Mouse (Mus musculus) right cerebral cortex, postnatal 10 days (tissue): Measurements from ENCODE around the gene Syt7.

Experiments
- DNase-seq, 2 experiments: peaks; one replicate each; pipeline ENCODE4 v3.0.0; 2021; ENCODE audit warnings: low spot score in 2 of 2

The Syt7 gene

GRCm38 (mm10) chr19:10387660-10388059, 1.2 kb upstream of the Syt7 start:
- no peak for DNase-seq

GRCm38 (mm10) chr19:10389391-10390098, 655 bp downstream of the Syt7 start:
- no peak for DNase-seq

- DNase-seq: peak in 1 of 2 experiments; percentile 47
Measured at GRCm38 (mm10) chr19:10390099-10390680, 1.3 kb downstream of the Syt7 start.

DNA sequence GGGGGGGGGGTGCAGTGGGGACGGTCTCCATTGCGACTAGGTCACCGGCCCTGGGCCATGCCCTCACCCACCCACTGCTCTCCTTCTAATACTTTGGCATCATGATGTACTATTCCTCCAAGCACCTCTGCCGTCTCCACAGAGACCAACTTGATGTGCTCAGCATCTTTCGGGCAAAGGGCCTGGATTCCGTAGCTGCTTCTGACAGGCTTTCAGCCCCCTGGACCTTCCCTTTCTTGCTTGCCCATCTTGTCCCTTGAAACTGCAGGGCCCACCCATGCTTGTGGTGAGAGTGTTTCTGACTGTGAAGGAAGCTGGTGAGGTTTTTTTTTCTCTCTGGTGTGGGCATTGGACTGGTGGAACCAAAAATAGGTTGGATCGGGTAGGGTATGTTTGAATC, 2.1 kb downstream of the Syt7 start:
- no peak for DNase-seq

GRCm38 (mm10) chr19:10391995-10392394, 3.1 kb downstream of the Syt7 start:
- no peak for DNase-seq

GRCm38 (mm10) chr19:10393471-10393870, 4.6 kb downstream of the Syt7 start:
- peak in 1 of 2 experiments; percentile 53 for DNase-seq

GRCm38 (mm10) chr19:10393874-10394500, 5.1 kb downstream of the Syt7 start:
- no peak for DNase-seq

- peak; percentile 59 to 66 for DNase-seq
Measured at GRCm38 (mm10) chr19:10395174-10395573, 6.3 kb downstream of the Syt7 start.

DNA sequence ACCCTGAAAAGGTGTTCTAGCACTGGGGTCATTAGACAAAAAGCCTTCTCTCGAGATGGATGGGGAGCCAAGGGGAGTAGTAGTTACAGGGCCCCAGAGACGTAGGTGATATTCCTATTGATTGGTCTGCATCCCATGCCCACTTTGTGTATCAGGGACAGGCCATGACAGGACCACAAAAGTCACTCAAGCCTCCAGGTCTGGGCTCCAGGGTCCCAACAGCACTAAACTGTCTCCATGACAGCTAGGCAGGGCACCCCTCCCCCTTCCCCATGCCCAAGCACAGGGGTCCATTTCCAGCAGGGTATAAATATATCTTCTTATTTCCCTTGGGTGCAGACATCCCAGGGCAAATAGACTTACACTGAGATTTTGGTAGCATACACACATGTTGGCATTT, 8.1 kb downstream of the Syt7 start:
- no peak for DNase-seq

GRCm38 (mm10) chr19:10397479-10398153, 8.7 kb downstream of the Syt7 start:
- peak; percentile 79 to 85 for DNase-seq

- DNase-seq: peak; percentile 75 to 90
Measured at GRCm38 (mm10) chr19:10398296-10398695, 9.4 kb downstream of the Syt7 start.

DNA sequence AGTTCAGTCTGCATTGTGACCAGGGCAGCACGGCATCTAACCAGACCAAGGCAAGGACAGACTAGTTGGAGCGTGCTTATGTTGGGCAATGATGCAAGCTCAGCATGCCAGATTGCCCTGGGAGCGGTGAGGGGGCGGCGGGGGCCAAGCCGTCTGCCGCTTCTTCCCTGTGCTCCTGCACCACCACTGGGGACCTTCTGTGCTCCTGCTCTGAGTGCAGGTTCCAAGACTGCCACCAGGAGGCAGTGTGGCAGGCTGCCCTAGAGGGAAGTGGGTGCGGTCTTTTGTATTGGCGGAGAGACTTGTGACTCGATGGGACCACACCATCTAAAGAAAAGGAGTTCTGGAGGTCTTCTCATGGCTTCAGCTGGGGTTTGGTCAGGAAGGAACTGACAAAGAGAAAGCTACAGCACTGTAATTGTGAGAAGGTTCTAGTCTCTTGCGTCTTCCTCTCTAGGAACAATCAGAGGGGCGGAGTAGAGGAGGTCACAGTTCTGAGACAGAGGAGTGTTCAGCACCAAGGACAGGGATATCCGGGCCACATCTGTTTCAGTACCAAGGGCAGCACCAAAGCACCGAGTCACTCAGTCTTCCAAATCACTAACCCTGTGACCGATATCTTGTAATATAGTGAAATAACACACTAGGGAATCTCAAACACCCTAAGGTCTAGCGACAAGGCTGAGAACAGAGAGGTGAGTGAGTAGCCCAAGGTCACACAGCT, 14.0 kb downstream of the Syt7 start:
- no peak for DNase-seq

DNA sequence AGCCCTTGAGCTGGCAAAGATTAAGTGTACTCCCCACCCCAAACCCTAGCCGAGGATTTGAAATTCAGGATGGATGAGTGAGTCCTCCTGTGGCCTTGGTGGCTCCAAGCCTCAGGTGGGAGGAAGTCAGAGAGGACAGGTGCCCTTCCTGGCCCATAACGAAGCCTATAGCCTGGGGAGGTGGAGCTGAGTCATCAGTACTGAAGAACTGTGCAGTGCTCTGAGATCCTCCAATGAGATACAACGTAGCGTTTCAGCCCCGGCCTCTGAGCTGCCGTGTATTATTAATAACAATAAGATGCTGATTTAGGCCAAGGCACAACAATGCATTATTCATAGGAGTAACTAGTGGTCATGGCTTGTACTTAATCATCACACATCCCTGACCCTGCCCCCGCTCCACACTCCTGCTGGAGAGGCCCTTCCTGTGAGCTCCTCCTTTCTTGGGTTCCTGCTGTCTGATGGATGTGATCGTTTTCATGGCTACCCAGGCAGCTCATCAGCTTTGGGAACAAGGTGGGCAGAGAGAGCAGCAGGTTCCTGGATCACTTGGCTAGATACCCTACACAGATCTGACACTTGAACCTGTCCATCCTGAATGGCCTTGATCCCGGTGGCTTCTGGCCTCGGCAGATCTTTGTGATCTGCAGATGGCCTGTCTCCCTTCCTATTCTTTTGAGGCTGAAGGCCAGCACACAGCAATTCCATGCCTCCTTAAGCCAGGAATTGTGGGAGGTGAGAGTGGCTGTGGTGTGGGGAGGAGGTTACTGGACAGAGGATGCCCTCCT, 14.9 kb downstream of the Syt7 start:
- DNase-seq: no peak

- no peak for DNase-seq
Measured at GRCm38 (mm10) chr19:10404424-10404823, 15.5 kb downstream of the Syt7 start.

DNA sequence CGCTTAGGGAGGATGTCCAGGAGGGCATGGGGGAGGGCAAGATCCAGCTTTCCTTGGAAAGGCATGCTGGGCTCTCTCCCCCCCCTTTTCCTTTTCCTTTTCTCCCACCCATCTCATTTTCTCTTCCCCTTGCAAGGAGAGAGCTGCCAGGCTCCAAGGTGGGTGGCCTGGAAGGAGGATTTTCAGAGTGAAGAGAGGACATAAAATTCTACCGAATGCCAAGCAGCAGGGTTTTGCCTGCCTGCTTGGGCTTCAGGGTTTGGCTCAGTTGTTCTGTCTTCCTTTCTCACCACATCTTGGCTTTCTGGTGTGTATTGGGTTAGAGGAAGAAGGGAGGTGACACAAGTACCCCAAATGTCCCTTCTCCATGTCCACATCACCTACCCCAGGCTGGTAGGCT, 16.0 kb downstream of the Syt7 start:
- no peak for DNase-seq

DNA sequence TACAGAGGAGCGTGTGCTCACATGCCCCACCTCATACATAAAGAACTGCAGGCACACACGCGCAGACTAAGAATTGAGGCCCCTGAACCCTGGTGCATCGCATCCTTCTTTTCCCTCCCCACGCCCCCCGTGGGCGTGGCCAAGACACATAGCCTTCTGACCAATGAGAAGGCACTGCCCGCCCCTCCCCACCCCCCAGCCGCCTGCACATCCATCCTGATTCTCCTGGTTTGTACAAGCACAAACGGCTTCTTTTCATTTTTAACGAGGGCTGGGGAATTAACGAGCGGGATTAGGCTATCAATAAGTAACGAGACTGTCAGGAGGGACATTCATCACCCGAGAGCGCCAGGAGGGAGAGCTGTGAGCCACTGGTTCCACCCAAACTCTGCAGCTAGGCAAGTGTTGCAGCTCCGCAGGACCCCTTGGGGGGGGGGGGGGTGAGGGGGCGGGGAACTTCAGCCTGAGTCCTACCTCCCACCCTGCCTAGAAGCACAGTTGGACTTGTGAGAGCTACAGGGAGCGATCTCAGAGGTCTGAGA, 24.9 kb downstream of the Syt7 start:
- DNase-seq: peak in 1 of 2 experiments; percentile 62

DNA sequence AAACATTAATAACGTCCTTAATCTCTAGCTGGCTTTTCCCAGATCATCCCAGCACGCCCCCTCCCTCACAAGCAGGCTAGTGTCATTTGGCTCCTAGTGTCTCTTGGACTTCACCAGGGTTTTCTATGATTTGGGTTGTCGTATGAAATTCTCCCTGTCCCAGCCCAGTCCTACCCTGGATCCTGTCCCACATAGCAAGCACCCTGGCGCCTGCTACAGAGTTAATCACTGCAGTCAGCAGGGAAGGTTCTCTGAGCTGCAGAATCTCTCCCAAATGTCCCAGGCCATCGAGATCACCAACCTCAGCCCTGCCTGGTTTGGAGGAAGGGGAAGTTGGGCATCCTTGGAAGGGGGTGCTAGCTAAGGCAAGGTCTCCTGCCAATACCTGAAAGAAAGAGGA, 26.6 kb downstream of the Syt7 start:
- no peak for DNase-seq

- DNase-seq: no peak
Measured at GRCm38 (mm10) chr19:10416889-10417288, 28.0 kb downstream of the Syt7 start.

DNA sequence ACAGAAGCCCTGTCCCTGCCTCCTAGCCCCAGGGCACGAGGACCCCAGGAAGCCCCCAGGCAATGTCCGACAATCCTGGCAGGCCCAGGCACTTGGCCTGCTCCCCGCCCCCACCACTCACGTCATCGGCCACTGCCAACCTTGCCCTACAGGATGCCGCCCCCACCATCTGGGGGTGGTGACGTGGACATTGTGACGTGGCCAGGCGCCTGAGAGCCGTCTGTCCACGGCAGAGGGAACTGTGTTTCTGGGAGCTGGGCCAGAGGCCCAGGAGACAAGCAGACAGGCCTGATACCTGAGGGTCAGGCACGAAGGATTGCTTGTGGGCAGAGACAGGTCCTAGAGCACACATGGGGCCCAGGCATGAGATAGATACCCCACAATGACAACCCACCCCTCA, 28.5 kb downstream of the Syt7 start:
- no peak for DNase-seq
